Mouse (Mus musculus) CD4-positive, CD25-positive, alpha-beta regulatory T cell, adult 2 months (primary cell): ENCODE measurements around the gene Gm13276.
"Not testable (repeated sequence)": the region's sequence is repeated elsewhere in the genome, so short reads cannot be mapped to it uniquely, and the experiment has no call there.

ENCODE experiments used
- DNase-seq: peaks from one replicate; pipeline ENCODE4 v3.0.0-alpha.2; 2012; ENCODE audit warnings: low read depth, low spot score

The Gm13276 gene

DNA sequence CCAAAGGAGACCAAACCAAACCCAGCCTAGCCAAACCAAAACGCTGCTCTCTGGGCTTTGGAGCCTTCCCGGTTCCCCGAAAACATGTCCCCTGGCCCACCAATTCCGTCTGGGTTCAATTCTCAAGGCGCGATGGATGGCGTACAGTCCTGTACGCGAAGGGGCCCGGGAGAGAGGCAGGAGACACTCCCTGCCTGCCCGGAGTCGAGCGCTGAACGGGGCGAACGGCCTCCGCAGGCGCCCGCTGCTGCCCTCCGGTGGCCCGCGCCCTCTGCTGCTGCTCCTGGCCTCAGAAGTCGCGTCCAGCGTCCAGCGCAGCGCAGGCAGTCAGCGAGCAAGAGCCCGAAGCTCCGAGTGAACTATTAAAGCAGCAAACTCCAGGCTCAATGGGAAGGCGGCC lies 3.2 kb upstream of the Gm13276 start:
- DNase-seq = not testable (repeated sequence)

DNA sequence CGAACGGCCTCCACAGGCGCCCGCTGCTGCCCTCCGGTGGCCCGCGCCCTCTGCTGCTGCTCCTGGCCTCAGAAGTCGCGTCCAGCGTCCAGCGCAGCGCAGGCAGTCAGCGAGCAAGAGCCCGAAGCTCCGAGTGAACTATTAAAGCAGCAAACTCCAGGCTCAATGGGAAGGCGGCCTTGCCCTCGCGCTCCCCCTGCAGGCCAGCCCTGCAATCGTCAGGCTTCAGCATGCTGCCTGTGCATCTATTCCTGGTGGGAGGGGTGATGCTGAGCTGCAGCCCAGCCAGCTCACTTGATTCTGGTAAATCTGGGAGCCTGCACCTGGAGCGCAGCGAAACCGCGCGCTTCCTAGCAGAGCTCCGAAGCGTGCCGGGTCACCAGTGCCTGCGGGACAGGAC lies 2.9 kb downstream of the Gm13276 start, which contains the start of gene Gm13277:
Gene Gm13277 (plus strand): TSS at position 231 of the 400 bp plus-strand sequence.
- not testable (repeated sequence) for DNase-seq

DNA sequence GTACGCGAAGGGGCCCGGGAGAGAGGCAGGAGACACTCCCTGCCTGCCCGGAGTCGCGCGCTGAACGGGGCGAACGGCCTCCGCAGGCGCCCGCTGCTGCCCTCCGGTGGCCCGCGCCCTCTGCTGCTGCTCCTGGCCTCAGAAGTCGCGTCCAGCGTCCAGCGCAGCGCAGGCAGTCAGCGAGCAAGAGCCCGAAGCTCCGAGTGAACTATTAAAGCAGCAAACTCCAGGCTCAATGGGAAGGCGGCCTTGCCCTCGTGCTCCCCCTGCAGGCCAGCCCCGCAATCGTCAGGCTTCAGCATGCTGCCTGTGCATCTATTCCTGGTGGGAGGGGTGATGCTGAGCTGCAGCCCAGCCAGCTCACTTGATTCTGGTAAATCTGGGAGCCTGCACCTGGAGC lies 5.7 kb downstream of the Gm13276 start, which contains the start of gene Gm13278:
Gene Gm13278 (plus strand): TSS at position 301 of the 400 bp plus-strand sequence.
- DNase-seq = not testable (repeated sequence)

DNA sequence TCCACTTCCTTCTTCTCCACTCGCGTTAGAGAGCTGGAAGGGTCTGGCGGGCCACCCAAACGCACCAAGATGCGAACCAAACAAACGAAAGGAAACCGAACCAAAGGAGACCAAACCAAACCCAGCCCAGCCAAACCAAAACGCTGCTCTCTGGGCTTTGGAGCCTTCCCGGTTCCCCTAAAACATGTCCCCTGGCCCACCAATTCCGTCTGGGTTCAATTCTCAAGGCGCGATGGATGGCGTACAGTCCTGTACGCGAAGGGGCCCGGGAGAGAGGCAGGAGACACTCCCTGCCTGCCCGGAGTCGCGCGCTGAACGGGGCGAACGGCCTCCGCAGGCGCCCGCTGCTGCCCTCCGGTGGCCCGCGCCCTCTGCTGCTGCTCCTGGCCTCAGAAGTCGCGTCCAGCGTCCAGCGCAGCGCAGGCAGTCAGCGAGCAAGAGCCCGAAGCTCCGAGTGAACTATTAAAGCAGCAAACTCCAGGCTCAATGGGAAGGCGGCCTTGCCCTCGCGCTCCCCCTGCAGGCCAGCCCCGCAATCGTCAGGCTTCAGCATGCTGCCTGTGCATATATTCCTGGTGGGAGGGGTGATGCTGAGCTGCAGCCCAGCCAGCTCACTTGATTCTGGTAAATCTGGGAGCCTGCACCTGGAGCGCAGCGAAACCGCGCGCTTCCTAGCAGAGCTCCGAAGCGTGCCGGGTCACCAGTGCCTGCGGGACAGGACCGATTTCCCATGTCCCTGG lies 8.6 kb downstream of the Gm13276 start, which contains the start of gene Gm13275:
Gene Gm13275 (plus strand): TSS at position 552 of the 740 bp plus-strand sequence.
- DNase-seq = not testable (repeated sequence)

DNA sequence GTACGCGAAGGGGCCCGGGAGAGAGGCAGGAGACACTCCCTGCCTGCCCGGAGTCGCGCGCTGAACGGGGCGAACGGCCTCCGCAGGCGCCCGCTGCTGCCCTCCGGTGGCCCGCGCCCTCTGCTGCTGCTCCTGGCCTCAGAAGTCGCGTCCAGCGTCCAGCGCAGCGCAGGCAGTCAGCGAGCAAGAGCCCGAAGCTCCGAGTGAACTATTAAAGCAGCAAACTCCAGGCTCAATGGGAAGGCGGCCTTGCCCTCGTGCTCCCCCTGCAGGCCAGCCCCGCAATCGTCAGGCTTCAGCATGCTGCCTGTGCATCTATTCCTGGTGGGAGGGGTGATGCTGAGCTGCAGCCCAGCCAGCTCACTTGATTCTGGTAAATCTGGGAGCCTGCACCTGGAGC lies 11.6 kb downstream of the Gm13276 start, which contains the start of gene Gm13279:
Gene Gm13279 (plus strand): TSS at position 301 of the 400 bp plus-strand sequence.
- not testable (repeated sequence) for DNase-seq

DNA sequence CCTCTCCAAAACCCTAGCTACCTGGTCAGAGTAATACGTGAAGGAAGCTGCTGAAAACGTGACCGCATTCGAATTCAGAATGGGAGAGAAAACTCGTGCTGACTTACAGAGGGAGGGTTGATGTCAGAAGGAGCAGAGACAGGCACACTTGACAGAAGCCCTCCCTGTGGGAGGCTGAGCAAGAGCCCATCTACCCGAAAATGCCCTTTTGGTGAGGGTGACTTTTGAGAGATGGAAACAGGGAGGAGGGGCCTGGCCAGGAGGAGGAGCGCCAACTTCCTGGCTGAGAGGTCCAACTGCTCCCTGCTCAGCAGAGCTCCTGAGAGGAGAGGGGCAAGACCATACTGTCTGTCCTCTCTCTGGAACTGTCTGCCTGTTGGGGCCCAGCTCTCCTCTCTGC lies 13.9 kb downstream of the Gm13276 start, which contains the start of gene Gm13285:
Gene Gm13285 (plus strand): TSS at position 301 of the 400 bp plus-strand sequence.
- DNase-seq = not testable (repeated sequence)

DNA sequence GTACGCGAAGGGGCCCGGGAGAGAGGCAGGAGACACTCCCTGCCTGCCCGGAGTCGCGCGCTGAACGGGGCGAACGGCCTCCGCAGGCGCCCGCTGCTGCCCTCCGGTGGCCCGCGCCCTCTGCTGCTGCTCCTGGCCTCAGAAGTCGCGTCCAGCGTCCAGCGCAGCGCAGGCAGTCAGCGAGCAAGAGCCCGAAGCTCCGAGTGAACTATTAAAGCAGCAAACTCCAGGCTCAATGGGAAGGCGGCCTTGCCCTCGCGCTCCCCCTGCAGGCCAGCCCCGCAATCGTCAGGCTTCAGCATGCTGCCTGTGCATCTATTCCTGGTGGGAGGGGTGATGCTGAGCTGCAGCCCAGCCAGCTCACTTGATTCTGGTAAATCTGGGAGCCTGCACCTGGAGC lies 17.4 kb downstream of the Gm13276 start, which contains the start of gene Gm13287:
Gene Gm13287 (plus strand): TSS at position 301 of the 400 bp plus-strand sequence.
- not testable (repeated sequence) for DNase-seq

DNA sequence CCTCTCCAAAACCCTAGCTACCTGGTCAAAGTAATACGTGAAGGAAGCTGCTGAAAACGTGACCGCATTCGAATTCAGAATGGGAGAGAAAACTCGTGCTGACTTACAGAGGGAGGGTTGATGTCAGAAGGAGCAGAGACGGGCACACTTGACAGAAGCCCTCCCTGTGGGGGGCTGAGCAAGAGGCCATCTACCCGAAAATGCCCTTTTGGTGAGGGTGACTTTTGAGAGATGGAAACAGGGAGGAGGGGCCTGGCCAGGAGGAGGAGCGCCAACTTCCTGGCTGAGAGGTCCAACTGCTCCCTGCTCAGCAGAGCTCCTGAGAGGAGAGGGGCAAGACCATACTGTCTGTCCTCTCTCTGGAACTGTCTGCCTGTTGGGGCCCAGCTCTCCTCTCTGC lies 19.7 kb downstream of the Gm13276 start, which contains the start of gene Gm13288:
Gene Gm13288 (plus strand): TSS at position 301 of the 400 bp plus-strand sequence.
- DNase-seq = not testable (repeated sequence)

DNA sequence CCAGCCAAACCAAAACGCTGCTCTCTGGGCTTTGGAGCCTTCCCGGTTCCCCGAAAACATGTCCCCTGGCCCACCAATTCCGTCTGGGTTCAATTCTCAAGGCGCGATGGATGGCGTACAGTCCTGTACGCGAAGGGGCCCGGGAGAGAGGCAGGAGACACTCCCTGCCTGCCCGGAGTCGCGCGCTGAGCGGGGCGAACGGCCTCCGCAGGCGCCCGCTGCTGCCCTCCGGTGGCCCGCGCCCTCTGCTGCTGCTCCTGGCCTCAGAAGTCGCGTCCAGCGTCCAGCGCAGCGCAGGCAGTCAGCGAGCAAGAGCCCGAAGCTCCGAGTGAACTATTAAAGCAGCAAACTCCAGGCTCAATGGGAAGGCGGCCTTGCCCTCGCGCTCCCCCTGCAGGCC lies 20.3 kb downstream of the Gm13276 start:
- not testable (repeated sequence) for DNase-seq

DNA sequence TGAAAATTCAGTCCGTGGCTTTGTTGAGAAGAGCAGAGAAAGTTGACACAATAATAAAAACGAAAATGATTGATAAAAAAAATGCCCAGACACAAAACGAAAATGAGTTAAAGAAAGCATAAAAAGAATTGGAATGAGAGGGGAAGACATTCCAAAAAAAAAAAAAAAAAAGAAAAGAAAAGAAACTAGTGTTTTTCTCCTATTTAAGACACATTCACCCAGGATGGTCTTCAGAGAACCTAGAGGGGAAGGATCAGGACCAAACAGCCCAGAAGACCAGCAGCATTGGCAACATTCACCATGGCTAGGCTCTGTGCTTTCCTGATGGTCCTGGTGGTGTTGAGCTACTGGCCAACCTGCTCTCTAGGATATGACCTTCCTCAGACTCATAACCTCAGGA lies 30.4 kb downstream of the Gm13276 start, which contains the start of gene Ifna7:
Gene Ifna7 (plus strand): TSS at position 301 of the 400 bp plus-strand sequence.
- no peak for DNase-seq

DNA sequence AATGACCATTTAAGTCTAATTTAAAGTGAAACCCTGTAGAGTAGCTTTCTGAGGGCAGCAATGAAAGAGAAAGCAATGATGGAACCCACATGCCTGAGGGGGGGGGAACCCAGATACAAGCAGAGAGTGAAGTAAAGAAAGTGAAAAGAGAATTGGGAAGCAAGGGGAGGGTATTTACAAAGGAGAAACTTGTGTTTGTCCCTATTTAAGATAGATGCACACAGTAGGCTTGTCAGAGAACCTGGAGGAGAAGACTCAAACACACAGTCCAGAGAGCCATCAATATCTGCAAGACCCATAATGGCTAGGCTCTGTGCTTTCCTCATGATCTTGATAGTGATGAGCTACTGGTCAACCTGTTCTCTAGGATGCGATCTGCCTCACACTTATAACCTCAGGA lies 34.1 kb downstream of the Gm13276 start, which contains the start of gene Ifna11:
Gene Ifna11 (plus strand): TSS at position 301 of the 400 bp plus-strand sequence.
- DNase-seq = no peak

DNA sequence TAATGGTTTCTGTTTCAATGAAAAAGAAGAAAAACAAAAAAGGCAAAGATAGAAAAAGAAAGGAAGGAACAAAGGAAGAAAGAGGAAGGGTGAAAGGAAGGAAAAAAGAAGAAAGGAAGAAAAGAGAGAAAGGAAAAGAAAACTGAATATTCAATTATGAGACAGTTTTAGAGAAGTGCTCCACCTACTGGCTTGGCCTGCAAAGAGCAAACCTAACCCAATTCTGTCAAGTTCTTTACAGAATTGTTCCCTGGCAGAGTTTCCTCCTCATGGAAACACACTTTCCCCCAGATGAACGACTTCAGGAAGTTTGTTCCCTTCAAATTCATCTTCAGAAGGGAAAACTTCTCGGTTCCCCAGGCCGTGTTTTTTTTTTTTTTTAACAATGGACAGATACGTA lies 37.5 kb downstream of the Gm13276 start:
- DNase-seq = peak; percentile 64

DNA sequence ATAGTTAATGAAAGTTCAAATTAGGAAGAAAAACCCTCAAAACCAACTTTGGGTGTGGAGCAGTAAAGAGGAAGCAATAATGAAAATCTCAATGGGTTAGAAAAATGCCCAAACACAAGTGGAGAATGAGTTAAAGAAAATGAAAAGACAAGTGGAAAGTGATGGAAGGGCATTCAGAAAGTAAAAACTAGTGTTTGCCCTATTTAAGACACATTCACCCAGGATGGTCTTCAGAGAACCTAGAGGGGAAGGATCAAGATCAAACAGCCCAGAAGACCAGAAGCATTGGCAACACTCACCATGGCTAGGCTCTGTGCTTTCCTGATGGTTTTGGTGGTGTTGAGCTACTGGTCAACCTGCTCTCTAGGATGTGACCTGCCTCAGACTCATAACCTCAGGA lies 41.6 kb downstream of the Gm13276 start, which contains the start of gene Ifna6:
Gene Ifna6 (plus strand): TSS at position 301 of the 400 bp plus-strand sequence.
- not testable (repeated sequence) for DNase-seq

DNA sequence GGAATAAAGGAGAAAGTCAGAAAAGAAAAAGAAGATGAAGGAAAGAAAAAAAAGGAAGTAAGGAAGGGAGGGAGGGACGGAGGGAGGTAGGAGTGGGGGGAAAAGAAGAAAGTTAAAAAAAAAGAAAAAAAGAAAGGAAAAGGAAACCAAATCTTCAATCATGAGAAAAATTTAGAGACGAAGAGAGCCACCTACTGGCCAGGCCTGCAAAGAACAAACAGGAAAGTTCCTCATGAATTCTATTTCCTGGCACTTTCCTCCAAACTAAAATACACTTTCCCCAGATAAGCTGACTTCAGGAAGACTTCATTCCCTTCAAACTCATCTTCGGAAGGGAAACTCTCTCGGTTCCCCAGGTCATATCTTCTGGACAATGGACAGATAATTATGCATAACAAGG lies 45.0 kb downstream of the Gm13276 start:
- DNase-seq = peak; percentile 65

DNA sequence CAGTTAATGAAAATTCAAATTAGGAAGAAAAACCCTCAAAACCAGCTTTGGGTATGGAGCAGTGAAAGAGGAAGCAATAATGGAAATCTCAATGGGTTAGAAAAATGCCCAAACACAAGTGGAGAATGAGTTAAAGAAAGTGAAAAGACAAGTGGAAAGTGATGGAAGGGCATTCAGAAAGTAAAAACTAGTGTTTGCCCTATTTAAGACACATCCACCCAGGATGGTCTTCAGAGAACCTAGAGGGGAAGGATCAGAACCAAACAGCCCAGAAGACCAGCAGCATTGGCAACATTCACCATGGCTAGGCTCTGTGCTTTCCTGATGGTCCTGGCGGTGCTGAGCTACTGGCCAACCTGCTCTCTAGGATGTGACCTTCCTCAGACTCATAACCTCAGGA lies 49.7 kb downstream of the Gm13276 start, which contains the start of gene Ifna5:
Gene Ifna5 (plus strand): TSS at position 301 of the 400 bp plus-strand sequence.
- not testable (repeated sequence) for DNase-seq
